Mouse (Mus musculus): ENCODE measurements around the gene Aif1l.
A peak's percentile ranks its signal among the peaks of the same experiment; 100 is the strongest.

The Aif1l gene

GRCm38 (mm10) chr2:31950966-31951365 lies 1.0 kb downstream of the Aif1l start:
- DNase-seq (ENCODE audit: extremely low spot score, low read depth, low spot score) = no peak

GRCm38 (mm10) chr2:31952236-31952635 lies 2.3 kb downstream of the Aif1l start:
- DNase-seq (ENCODE audit: extremely low spot score, low read depth, low spot score) = no peak

GRCm38 (mm10) chr2:31952725-31953124 lies 2.8 kb downstream of the Aif1l start:
- DNase-seq (ENCODE audit: extremely low spot score, low read depth, low spot score) = no peak

- DNase-seq (ENCODE audit: extremely low spot score, low read depth, low spot score) = no peak
These were observed 3.7 kb downstream of the Aif1l start for GRCm38 (mm10) chr2:31953687-31954086.

GRCm38 (mm10) chr2:31954779-31955181 lies 4.8 kb downstream of the Aif1l start:
- DNase-seq (ENCODE audit: extremely low spot score, low read depth, low spot score) = no peak

- no peak for DNase-seq (ENCODE audit: extremely low spot score, low read depth, low spot score)
These were observed 5.7 kb downstream of the Aif1l start for GRCm38 (mm10) chr2:31955686-31956085.

GRCm38 (mm10) chr2:31957211-31957610 lies 7.3 kb downstream of the Aif1l start:
- no peak for DNase-seq (ENCODE audit: extremely low spot score, low read depth, low spot score)

GRCm38 (mm10) chr2:31960986-31961385 lies 11.0 kb downstream of the Aif1l start:
- no peak for DNase-seq (ENCODE audit: extremely low spot score, low read depth, low spot score)

- no peak for DNase-seq (ENCODE audit: extremely low spot score, low read depth, low spot score)
These were observed 11.9 kb downstream of the Aif1l start for GRCm38 (mm10) chr2:31961791-31962222.

- DNase-seq (ENCODE audit: extremely low spot score, low read depth, low spot score) = no peak
These were observed 12.7 kb downstream of the Aif1l start for GRCm38 (mm10) chr2:31962501-31963224.

- DNase-seq (ENCODE audit: extremely low spot score, low read depth, low spot score) = no peak
These were observed 13.6 kb downstream of the Aif1l start for GRCm38 (mm10) chr2:31963491-31963890.

- DNase-seq (ENCODE audit: extremely low spot score, low read depth, low spot score) = no peak
These were observed 14.3 kb downstream of the Aif1l start for GRCm38 (mm10) chr2:31964191-31964590.

- no peak for DNase-seq (ENCODE audit: extremely low spot score, low read depth, low spot score)
These were observed 15.2 kb downstream of the Aif1l start for GRCm38 (mm10) chr2:31965110-31965509.

GRCm38 (mm10) chr2:31966801-31967200 lies 16.9 kb downstream of the Aif1l start:
- DNase-seq (ENCODE audit: extremely low spot score, low read depth, low spot score) = no peak

- no peak for DNase-seq (ENCODE audit: extremely low spot score, low read depth, low spot score)
These were observed 22.6 kb downstream of the Aif1l start for GRCm38 (mm10) chr2:31972589-31972988.

GRCm38 (mm10) chr2:31974141-31974808 lies 24.3 kb downstream of the Aif1l start, which contains the start of gene Nup214:
Gene Nup214, plus strand, starts transcription at chr2:31974436.
- peak; percentile 99 for DNase-seq (ENCODE audit: extremely low spot score, low read depth, low spot score)

GRCm38 (mm10) chr2:31974809-31975371 lies 25.0 kb downstream of the Aif1l start:
- no peak for DNase-seq (ENCODE audit: extremely low spot score, low read depth, low spot score)

- DNase-seq (ENCODE audit: extremely low spot score, low read depth, low spot score) = no peak
These were observed 37.8 kb downstream of the Aif1l start for GRCm38 (mm10) chr2:31987774-31988173.

- DNase-seq (ENCODE audit: extremely low spot score, low read depth, low spot score) = no peak
These were observed 41.0 kb downstream of the Aif1l start for GRCm38 (mm10) chr2:31990961-31991360.

- DNase-seq (ENCODE audit: extremely low spot score, low read depth, low spot score) = no peak
These were observed 45.0 kb downstream of the Aif1l start for GRCm38 (mm10) chr2:31994896-31995295.

GRCm38 (mm10) chr2:31996060-31996459 lies 46.1 kb downstream of the Aif1l start:
- no peak for DNase-seq (ENCODE audit: extremely low spot score, low read depth, low spot score)

GRCm38 (mm10) chr2:31997539-31997938 lies 47.6 kb downstream of the Aif1l start:
- DNase-seq (ENCODE audit: extremely low spot score, low read depth, low spot score) = no peak

Data from hindlimb bud, embryonic 11.5 days (tissue).